Mouse (Mus musculus) neutrophil, adult 83 days (primary cell): ENCODE measurements around the gene Patl1. TPM values are rescaled to one million over a fixed set of nuclear protein-coding genes. Genes with fewer than 3 reads are reported as not detected.

Experiments used
- total RNA-seq, 2 experiments: library from RNA; stranded (reverse); gene quantifications; one replicate each; pipeline ENCODE4 v1.2.4; 2023

The Patl1 gene
- 10 to 100 TPM; 29.7 to 36.8 TPM for total RNA-seq

DNA sequence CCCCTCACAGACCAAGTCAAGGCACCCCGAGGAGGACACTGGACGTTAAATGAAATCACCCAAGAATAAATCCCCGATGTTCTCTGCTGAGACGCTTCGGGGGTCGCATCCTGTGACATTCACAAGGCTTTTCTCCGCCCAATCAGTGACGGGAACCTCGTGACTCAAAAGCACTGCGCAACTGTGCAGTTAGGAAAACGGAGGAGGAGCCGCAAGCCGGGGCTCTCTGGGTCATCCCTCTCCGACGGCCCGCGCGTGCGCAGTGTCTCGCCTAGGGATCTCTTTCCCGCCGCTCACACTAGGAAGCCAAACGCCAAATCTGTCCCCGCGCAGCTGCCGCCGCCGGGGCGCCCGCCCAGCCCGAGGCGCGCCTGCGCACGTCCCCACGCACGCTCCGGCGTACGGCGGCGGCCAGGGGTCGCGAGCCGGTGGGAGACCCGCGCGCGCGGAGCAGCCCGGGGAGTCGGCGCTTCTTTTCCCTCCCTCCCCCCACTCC is at the start of gene Patl1:
Patl1 (plus strand) TSS at position 363 of the 496 bp plus-strand sequence.

DNA sequence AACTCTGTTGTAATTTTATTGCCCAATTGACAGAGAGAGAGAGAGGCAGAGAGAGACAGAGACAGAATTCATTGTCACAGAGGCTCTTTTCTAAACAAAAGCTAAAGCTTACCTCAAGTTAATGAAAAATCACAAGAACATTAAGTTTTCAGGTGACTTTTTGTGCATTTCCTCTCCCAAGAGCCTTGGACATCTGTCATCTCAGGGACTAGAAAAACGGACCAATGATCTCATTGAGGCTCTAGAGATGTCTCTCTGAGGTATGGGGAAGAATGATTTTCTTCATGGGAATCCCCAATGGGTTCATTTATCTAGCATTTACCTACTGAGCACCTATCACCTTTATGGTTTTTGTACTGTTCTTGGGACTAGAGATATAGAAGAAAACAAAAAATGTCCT is 37.2 kb upstream of the Patl1 start, which contains the start of gene Olfr1419:
Olfr1419 (minus strand) TSS at position 101 of the 400 bp plus-strand sequence.

DNA sequence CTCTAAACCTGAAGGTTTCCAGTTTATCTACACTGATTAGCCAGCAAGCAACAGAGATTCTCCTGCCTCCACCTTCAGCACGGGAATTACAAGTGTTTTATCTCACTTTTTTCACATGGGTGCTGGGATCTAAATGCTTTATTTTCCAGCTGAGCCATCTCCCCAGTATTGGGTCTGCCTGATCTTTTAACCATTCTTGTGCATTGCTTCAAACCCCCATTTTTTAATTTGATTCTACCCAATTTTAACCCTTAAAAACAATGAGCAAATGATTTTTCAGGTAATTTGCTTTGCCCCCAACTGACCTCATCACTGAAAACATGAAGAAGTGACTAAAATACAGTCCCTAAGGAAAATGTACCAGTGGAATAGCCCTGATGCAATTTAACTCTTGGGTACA is 25.9 kb upstream of the Patl1 start, which contains the start of gene Olfr1420:
Olfr1420 (plus strand) TSS at position 301 of the 400 bp plus-strand sequence.

DNA sequence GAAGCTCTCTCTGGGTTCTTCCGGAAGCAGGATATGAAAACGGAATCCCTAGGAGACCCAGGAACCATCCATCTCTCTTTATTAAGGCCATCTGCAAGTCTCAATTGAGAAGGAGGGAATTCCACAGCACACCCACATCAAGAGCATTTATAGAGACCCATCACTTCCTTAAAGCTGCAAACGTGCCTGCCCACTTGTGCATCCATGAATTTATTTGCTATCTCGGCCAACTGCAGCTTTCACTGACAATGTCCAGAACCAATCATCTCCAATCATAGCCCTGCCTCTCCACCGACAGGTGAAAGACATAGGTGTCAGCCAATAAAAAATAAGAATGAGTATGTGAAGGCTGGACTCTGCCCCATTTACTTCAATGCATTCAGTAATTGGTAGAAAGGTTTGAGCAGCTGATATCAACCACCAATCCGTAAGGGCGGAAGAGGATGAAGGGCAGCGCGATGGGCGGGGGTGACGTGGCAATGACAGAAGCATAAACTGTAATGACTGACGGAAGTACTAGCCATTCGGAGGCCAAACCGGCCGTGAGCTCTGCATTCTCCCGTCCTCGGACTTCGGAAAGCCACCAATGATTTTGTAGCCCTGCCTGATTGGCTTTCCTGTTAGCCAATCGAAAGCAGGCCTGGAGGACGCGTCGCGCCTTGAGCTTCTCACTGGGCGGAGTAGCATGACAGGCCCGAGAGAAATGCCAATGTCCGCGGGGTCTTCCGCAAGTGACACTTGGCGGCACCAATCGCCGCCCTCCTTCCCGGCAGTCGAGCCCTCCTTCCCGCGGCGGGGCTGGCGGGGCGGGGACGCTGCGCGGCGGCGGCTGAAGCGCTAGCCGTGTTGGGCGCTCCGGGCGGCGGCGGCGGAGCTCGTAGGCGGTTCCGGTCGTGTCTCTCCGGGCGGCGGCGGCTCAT is 53.1 kb downstream of the Patl1 start, which contains the start of gene Osbp:
Osbp (plus strand) TSS at position 919 of the 920 bp plus-strand sequence.

Other genes starting within 250 kb of the Patl1 start
- 1 to 10 TPM in 1 of 2 experiments, under 1 TPM in 1; 0.96 to 1.2 TPM for gene Oosp1, start 221.2 kb upstream of the Patl1 start, total RNA-seq
- gene Oosp3, start 215.3 kb upstream of the Patl1 start, total RNA-seq = not detected
- not detected for gene Gif, start 164.8 kb upstream of the Patl1 start, total RNA-seq
- 10 to 100 TPM; 16.7 to 17.2 TPM for gene Mrpl16, start 142.0 kb upstream of the Patl1 start, total RNA-seq
- gene Stx3, start 93.0 kb upstream of the Patl1 start, total RNA-seq = 10 to 100 TPM; 17.4 to 18.8 TPM
- gene Olfr1417, start 73.2 kb upstream of the Patl1 start, total RNA-seq = not detected
- not detected for gene Olfr1418, start 51.3 kb upstream of the Patl1 start, total RNA-seq
- gene Olfr1419, start 37.3 kb upstream of the Patl1 start, total RNA-seq = not detected
- gene Olfr1420, start 25.8 kb upstream of the Patl1 start, total RNA-seq = not detected
- gene Osbp, start 53.5 kb downstream of the Patl1 start, total RNA-seq = 10 to 100 TPM; 44.2 to 44.7 TPM
- not detected for gene Olfr1423, start 128.9 kb downstream of the Patl1 start, total RNA-seq
- gene Olfr1424, start 150.3 kb downstream of the Patl1 start, total RNA-seq = not detected
- not detected for gene Olfr1425, start 165.3 kb downstream of the Patl1 start, total RNA-seq
- gene Olfr1426, start 179.6 kb downstream of the Patl1 start, total RNA-seq = not detected
- not detected for gene Olfr1427, start 190.9 kb downstream of the Patl1 start, total RNA-seq
- not detected for gene Olfr1428, start 203.5 kb downstream of the Patl1 start, total RNA-seq
- gene Olfr76, start 210.8 kb downstream of the Patl1 start, total RNA-seq = not detected